Mouse (Mus musculus): ENCODE measurements at regions not wholly inside any gene's neighbourhood (a gene's known extent, or its start where the extent isn't known, plus 50 kb on each side); places are given as distances from the start of the nearest gene placed in this dataset.

- Histone ChIP-seq H3K9ac (ENCODE audit: low read length) (no peak overlapping the region), H3K9me3 (ENCODE audit: control insufficient read depth, low read length) (no peaks in the 10 kb centered on the region), H3K4me3 (ENCODE audit: control insufficient read depth in 1 of 2, insufficient read depth in 1 of 2, low read depth in 1 of 2, low read length in 2 of 2) (no peak overlapping the region), H3K27ac (replicated peaks in 1 of 2; ENCODE audit: control insufficient read depth in 1 of 2, insufficient read depth in 1 of 2, low read depth in 2 of 2, low read length in 2 of 2) (no peak overlapping the region), H3K4me2 (ENCODE audit: low read length) (no peak overlapping the region), H3K36me3 (ENCODE audit: control insufficient read depth, insufficient read depth, low read length) (no peaks in the 10 kb centered on the region), H3K27me3 (ENCODE audit: control insufficient read depth, insufficient read depth, low read length) (no peaks in the 10 kb centered on the region), H3K4me1 (ENCODE audit: control insufficient read depth in 2 of 2, insufficient read depth in 2 of 2, low read length in 2 of 2) (no peaks in the 10 kb centered on the region)
- no peak for ATAC-seq (ENCODE audit: insufficient number of reproducible peaks, insufficient read depth, low FRiP score, low read depth)
Measured at GRCm38 (mm10) chr14:105841888-105842287, 54.7 kb downstream of the Spry2 start.

- Histone ChIP-seq H3K4me2 (ENCODE audit: low read length) (no peak overlapping the region), H3K27ac (replicated peaks in 1 of 2; ENCODE audit: control insufficient read depth in 1 of 2, insufficient read depth in 1 of 2, low read depth in 2 of 2, low read length in 2 of 2) (no peak overlapping the region), H3K4me1 (ENCODE audit: control insufficient read depth in 2 of 2, insufficient read depth in 2 of 2, low read length in 2 of 2) (no peaks in the 10 kb centered on the region), H3K9ac (ENCODE audit: low read length) (no peak overlapping the region), H3K27me3 (ENCODE audit: control insufficient read depth, insufficient read depth, low read length) (no peaks in the 10 kb centered on the region), H3K4me3 (ENCODE audit: control insufficient read depth in 1 of 2, insufficient read depth in 1 of 2, low read depth in 1 of 2, low read length in 2 of 2) (no peak overlapping the region), H3K36me3 (ENCODE audit: control insufficient read depth, insufficient read depth, low read length) (no peaks in the 10 kb centered on the region), H3K9me3 (ENCODE audit: control insufficient read depth, low read length) (no peaks in the 10 kb centered on the region)
- WGBS: 64% methylated on average over 3 of the region's 3 CpGs
- ATAC-seq (ENCODE audit: insufficient number of reproducible peaks, insufficient read depth, low FRiP score, low read depth): no peak
Measured at GRCm38 (mm10) chr14:105837533-105837932, 59.1 kb downstream of the Spry2 start.

- Histone ChIP-seq H3K9ac (ENCODE audit: low read length) (no peak overlapping the region), H3K4me3 (ENCODE audit: control insufficient read depth in 1 of 2, insufficient read depth in 1 of 2, low read depth in 1 of 2, low read length in 2 of 2) (no peak overlapping the region), H3K9me3 (ENCODE audit: control insufficient read depth, low read length) (no peaks in the 10 kb centered on the region), H3K4me2 (ENCODE audit: low read length) (peak overlapping the region; percentile 16), H3K4me1 (ENCODE audit: control insufficient read depth in 2 of 2, insufficient read depth in 2 of 2, low read length in 2 of 2) (peaks cover 3% of the 10 kb centered on the region in 2 experiments; a peak in 3 of 4 replicates), H3K27ac (replicated peaks in 1 of 2; ENCODE audit: control insufficient read depth in 1 of 2, insufficient read depth in 1 of 2, low read depth in 2 of 2, low read length in 2 of 2) (peak overlapping the region; percentile 44; a peak in 2 of 4 replicates), H3K36me3 (ENCODE audit: control insufficient read depth, insufficient read depth, low read length) (no peaks in the 10 kb centered on the region), H3K27me3 (ENCODE audit: control insufficient read depth, insufficient read depth, low read length) (no peaks in the 10 kb centered on the region)
- peak; percentile 54 for ATAC-seq (ENCODE audit: insufficient number of reproducible peaks, insufficient read depth, low FRiP score, low read depth)
- WGBS: 57% methylated on average over 12 of the region's 12 CpGs
Measured at GRCm38 (mm10) chr14:105830701-105831100, 65.9 kb downstream of the Spry2 start.

- H3K36me3 ChIP-seq (ENCODE audit: control insufficient read depth, insufficient read depth, low read length): no peaks in the 10 kb centered on the region
- H3K9ac ChIP-seq (ENCODE audit: low read length): no peak overlapping the region
- H3K4me3 ChIP-seq (ENCODE audit: control insufficient read depth in 1 of 2, insufficient read depth in 1 of 2, low read depth in 1 of 2, low read length in 2 of 2): no peak overlapping the region
- ATAC-seq (ENCODE audit: insufficient number of reproducible peaks, insufficient read depth, low FRiP score, low read depth): no peak
- no peaks in the 10 kb centered on the region for H3K9me3 ChIP-seq (ENCODE audit: control insufficient read depth, low read length)
- peaks cover 3% of the 10 kb centered on the region in 2 experiments; a peak in 3 of 4 replicates for H3K4me1 ChIP-seq (ENCODE audit: control insufficient read depth in 2 of 2, insufficient read depth in 2 of 2, low read length in 2 of 2)
- H3K27ac ChIP-seq (replicated peaks in 1 of 2; ENCODE audit: control insufficient read depth in 1 of 2, insufficient read depth in 1 of 2, low read depth in 2 of 2, low read length in 2 of 2): peak overlapping the region in 1 of 2 experiments; percentile 19; a peak in 1 of 4 replicates
- no peaks in the 10 kb centered on the region for H3K27me3 ChIP-seq (ENCODE audit: control insufficient read depth, insufficient read depth, low read length)
- 77% methylated on average over 4 of the region's 4 CpGs for WGBS
- peak overlapping the region; percentile 16; the same call in 1 of the 2 replicates for H3K4me2 ChIP-seq (ENCODE audit: low read length)
Measured at GRCm38 (mm10) chr14:105830301-105830700, 66.3 kb downstream of the Spry2 start.

- Histone ChIP-seq H3K9me3 (ENCODE audit: control insufficient read depth, low read length) (peaks cover 5% of the 10 kb centered on the region; the same call in 1 of the 2 replicates), H3K36me3 (ENCODE audit: control insufficient read depth, insufficient read depth, low read length) (no peaks in the 10 kb centered on the region), H3K27me3 (ENCODE audit: control insufficient read depth, insufficient read depth, low read length) (no peaks in the 10 kb centered on the region), H3K9ac (ENCODE audit: low read length) (no peak overlapping the region), H3K4me3 (ENCODE audit: control insufficient read depth in 1 of 2, insufficient read depth in 1 of 2, low read depth in 1 of 2, low read length in 2 of 2) (no peak overlapping the region), H3K27ac (replicated peaks in 1 of 2; ENCODE audit: control insufficient read depth in 1 of 2, insufficient read depth in 1 of 2, low read depth in 2 of 2, low read length in 2 of 2) (no peak overlapping the region), H3K4me2 (ENCODE audit: low read length) (no peak overlapping the region), H3K4me1 (ENCODE audit: control insufficient read depth in 2 of 2, insufficient read depth in 2 of 2, low read length in 2 of 2) (0 out of 4 replicates have a peak, but pooled peaks cover 0 to 3% of the 10 kb centered on the region in 2 experiments)
- 72% methylated on average over 8 of the region's 8 CpGs for WGBS
- no peak for ATAC-seq (ENCODE audit: insufficient number of reproducible peaks, insufficient read depth, low FRiP score, low read depth)
Measured at GRCm38 (mm10) chr14:105823129-105823528, 73.5 kb downstream of the Spry2 start.

GRCm38 (mm10) chr14:105822653-105823052 lies 74.0 kb downstream of the Spry2 start:
- Histone ChIP-seq H3K9me3 (ENCODE audit: control insufficient read depth, low read length) (peaks cover 5% of the 10 kb centered on the region; the same call in 1 of the 2 replicates), H3K4me3 (ENCODE audit: control insufficient read depth in 1 of 2, insufficient read depth in 1 of 2, low read depth in 1 of 2, low read length in 2 of 2) (no peak overlapping the region), H3K9ac (ENCODE audit: low read length) (no peak overlapping the region), H3K4me2 (ENCODE audit: low read length) (no peak overlapping the region), H3K4me1 (ENCODE audit: control insufficient read depth in 2 of 2, insufficient read depth in 2 of 2, low read length in 2 of 2) (0 out of 4 replicates have a peak, but pooled peaks cover 0 to 3% of the 10 kb centered on the region in 2 experiments), H3K27ac (replicated peaks in 1 of 2; ENCODE audit: control insufficient read depth in 1 of 2, insufficient read depth in 1 of 2, low read depth in 2 of 2, low read length in 2 of 2) (no peak overlapping the region), H3K36me3 (ENCODE audit: control insufficient read depth, insufficient read depth, low read length) (no peaks in the 10 kb centered on the region), H3K27me3 (ENCODE audit: control insufficient read depth, insufficient read depth, low read length) (no peaks in the 10 kb centered on the region)
- WGBS: 82% methylated on average over 9 of the region's 9 CpGs
- ATAC-seq (ENCODE audit: insufficient number of reproducible peaks, insufficient read depth, low FRiP score, low read depth): no peak

- ATAC-seq (ENCODE audit: insufficient number of reproducible peaks, insufficient read depth, low FRiP score, low read depth): no peak
- H3K4me1 ChIP-seq (ENCODE audit: control insufficient read depth in 2 of 2, insufficient read depth in 2 of 2, low read length in 2 of 2): peaks cover 5 to 7% of the 10 kb centered on the region in 2 experiments; a peak in 3 of 4 replicates
- peaks cover 5% of the 10 kb centered on the region; the same call in 1 of the 2 replicates for H3K9me3 ChIP-seq (ENCODE audit: control insufficient read depth, low read length)
- no peaks in the 10 kb centered on the region for H3K36me3 ChIP-seq (ENCODE audit: control insufficient read depth, insufficient read depth, low read length)
- no peaks in the 10 kb centered on the region for H3K27me3 ChIP-seq (ENCODE audit: control insufficient read depth, insufficient read depth, low read length)
- H3K27ac ChIP-seq (replicated peaks in 1 of 2; ENCODE audit: control insufficient read depth in 1 of 2, insufficient read depth in 1 of 2, low read depth in 2 of 2, low read length in 2 of 2): no peak overlapping the region
- H3K9ac ChIP-seq (ENCODE audit: low read length): no peak overlapping the region
- 93% methylated on average over 2 of the region's 2 CpGs for WGBS
- no peak overlapping the region for H3K4me3 ChIP-seq (ENCODE audit: control insufficient read depth in 1 of 2, insufficient read depth in 1 of 2, low read depth in 1 of 2, low read length in 2 of 2)
- no peak overlapping the region for H3K4me2 ChIP-seq (ENCODE audit: low read length)
Measured at GRCm38 (mm10) chr14:105819534-105819933, 77.1 kb downstream of the Spry2 start.

GRCm38 (mm10) chr14:105818841-105819240 lies 77.8 kb downstream of the Spry2 start:
- Histone ChIP-seq H3K9ac (ENCODE audit: low read length) (no peak overlapping the region), H3K4me2 (ENCODE audit: low read length) (no peak overlapping the region), H3K4me1 (ENCODE audit: control insufficient read depth in 2 of 2, insufficient read depth in 2 of 2, low read length in 2 of 2) (peaks cover 5 to 7% of the 10 kb centered on the region in 2 experiments; a peak in 3 of 4 replicates), H3K36me3 (ENCODE audit: control insufficient read depth, insufficient read depth, low read length) (no peaks in the 10 kb centered on the region), H3K9me3 (ENCODE audit: control insufficient read depth, low read length) (peaks cover 5% of the 10 kb centered on the region; the same call in 1 of the 2 replicates), H3K27ac (replicated peaks in 1 of 2; ENCODE audit: control insufficient read depth in 1 of 2, insufficient read depth in 1 of 2, low read depth in 2 of 2, low read length in 2 of 2) (no peak overlapping the region), H3K27me3 (ENCODE audit: control insufficient read depth, insufficient read depth, low read length) (no peaks in the 10 kb centered on the region), H3K4me3 (ENCODE audit: control insufficient read depth in 1 of 2, insufficient read depth in 1 of 2, low read depth in 1 of 2, low read length in 2 of 2) (no peak overlapping the region)
- WGBS: 95% methylated on average over 3 of the region's 3 CpGs
- ATAC-seq (ENCODE audit: insufficient number of reproducible peaks, insufficient read depth, low FRiP score, low read depth): no peak

All from heart, embryonic 14.5 days (tissue).